Mouse (Mus musculus): Measurements from ENCODE around the gene Gm21981.

The Gm21981 gene

DNA sequence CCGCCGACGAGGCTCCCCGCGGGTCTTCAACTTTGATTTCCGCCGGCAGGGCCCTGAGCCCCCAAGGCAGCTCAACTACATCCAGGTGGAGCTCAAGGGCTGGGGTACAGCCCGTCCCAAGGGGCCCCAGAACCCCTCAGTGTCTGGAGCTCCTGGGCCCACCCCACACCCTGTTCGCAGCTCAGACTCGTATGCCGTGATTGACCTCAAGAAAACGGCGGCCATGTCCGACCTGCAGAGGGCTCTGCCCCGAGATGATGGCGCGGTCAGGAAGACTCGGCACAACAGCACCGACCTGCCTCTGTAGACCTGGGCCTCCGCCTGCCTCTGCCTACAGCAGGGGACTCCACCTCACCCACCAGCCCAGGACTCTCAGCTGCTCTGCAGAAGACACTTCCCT is 9.3 kb upstream of the Gm21981 start:
- no peak for DNase-seq (ENCODE audit: extremely low spot score, low read depth, low spot score)

DNA sequence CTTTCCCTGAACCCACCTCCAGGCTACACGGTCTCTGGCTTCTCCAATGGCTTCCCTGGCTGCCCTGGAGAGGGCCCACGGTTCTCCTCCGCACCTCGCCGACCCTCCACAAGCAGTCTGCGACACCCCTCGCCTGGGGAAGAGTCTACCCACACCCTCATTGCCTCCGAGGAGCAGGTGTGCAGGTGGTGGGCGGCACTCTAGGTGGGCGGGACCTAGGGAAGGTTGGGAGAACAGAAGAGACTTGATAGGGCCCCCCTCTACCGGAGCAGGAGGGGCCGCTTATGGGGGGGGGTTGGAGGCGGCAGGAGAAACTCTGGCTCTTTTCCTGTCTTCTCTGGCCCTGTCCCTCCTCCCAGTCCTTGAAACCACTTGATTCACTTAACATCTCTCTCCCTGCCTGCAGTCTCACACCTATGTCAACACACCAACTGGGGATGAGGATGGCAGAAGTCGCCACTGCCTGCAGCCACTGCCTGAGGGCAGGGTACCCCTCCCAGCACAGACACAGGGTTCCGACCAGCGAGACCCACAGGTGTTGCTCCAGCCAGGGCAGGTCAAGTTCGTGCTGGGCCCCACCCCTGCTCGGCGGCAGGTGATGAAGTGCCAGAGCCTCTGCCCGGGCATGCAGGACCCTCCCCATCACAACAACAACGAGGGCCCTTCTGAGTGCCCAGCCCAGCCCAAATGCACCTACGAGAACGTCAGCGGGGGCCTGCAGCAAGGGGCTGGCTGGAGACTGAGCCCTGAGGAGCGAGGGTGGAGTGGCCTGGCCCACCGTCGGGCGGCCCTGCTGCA is 8.5 kb upstream of the Gm21981 start:
- no peak for DNase-seq (ENCODE audit: extremely low spot score, low read depth, low spot score)

DNA sequence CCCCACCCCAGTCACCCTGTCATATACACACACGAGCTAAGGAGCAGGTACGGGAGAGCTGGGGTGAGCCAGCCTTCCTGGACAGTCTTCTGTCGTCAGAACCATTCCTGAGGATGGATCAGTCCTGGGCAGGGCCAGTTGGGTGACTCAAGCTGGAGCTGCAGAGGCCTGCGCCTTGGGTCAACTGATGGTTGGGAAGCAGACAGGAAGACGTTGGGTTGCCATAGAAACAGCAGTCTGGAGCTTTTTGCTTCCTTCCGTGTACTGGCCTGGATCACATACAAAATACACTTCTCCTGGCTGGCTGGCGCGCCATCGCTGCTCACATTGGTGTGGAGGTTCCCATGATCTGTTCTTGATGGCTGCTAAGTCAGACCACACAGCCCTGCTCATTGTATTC is 7.5 kb upstream of the Gm21981 start:
- no peak for DNase-seq (ENCODE audit: extremely low spot score, low read depth, low spot score)

DNA sequence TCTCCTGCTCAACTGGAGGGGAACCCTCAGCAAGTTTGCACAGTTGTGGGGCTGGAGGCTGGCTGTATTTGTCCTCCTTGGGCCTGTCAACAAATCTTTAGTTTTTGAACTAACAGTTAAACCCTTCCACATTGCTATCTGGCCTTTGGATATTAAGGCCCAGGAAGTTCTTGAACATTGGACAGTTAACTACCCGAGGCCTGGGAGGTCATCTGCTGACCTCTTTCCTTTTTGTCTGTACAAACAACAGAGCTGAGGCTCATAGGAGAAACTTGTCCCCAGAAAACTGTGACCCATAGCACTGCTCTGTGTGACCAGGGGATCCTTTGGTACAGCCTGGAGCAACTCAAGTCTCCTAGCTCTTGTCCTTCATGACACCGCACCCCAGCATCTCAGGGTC is 4.8 kb upstream of the Gm21981 start:
- no peak for DNase-seq (ENCODE audit: extremely low spot score, low read depth, low spot score)

DNA sequence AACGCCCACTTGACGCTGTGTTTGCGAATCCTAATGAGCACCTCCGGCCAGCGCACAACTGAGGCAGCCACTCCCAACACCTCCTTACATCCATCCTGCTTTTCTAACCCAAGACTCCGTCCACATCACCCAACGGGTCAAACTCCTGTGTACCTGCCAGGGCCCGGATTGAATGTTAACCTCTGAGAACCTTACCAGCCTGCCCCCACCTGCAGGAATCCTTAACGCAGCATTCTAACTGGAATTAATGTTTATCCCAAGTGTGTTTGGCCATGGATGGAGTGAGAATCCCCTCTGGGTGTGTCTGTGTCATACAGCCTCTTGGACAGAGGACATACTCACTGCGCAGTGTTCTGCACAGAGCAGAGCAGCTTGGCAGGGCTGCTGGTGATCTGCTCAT is 3.9 kb upstream of the Gm21981 start:
- DNase-seq (ENCODE audit: extremely low spot score, low read depth, low spot score), result no peak

DNA sequence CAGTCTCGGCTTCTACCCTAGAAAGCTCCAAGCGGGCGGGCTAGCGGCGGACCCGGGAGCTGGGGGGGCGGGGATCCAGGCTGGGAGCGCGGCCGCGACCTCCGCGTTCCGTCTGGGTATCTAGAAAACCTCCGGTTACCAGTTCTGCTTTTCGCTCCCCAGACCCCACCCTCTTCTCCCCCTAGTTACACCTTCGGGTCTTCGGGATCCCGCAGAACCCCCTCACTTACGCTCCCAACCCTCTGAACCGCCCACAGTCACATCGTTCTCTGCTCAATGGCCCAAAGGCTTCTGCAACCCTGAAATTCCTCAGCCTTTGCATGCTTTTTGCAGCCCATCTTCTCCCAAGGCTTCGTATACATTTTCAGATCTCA is 1.1 kb upstream of the Gm21981 start:
- DNase-seq (ENCODE audit: extremely low spot score, low read depth, low spot score), result no peak

DNA sequence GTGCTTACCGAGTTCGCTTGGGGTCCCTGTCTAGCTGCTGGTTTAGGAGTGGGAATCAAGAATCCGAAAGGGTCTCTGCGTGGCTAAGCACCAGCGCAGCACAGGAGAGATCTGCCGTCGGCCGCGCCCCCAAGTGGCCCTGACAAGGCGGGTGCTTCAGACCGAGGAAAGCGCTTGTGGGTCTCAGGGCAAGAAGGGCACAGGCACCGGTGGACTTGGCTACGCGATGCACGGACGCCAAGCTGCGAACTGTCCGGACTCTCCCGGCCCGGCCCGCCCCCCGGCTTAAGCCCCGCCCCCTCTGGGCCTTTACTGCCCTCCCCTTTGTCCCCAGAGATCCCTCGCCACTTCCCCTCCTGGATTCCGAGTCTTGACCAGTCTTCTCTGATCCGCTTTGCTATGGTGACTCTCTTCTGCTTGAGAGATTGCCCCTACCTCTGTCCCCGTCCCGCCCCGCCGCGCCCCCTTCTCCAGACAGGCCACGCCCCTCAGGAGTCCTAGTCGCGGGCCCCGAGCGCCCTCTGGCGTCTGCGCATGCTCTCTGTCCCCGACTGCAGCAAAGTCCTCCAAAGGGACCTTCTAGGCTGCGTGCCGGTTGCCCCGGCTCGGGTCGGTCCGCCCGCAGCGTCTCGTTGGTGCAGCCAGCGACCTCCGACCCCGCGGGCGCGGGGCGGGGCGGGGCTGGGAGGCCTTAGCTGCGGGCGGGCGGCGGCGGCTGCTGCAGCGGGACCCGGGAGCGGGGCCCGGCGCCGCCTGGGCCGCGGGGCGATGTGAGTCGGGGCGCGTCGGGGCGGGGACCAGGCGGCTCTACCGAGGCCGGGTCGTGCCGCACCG is 465 bp upstream of the Gm21981 start, which contains the start of gene Prickle4:
Gene Prickle4 (minus strand): TSS at position 234 of the 834 bp plus-strand sequence.
- DNase-seq (ENCODE audit: extremely low spot score, low read depth, low spot score), result peak; percentile 62

DNA sequence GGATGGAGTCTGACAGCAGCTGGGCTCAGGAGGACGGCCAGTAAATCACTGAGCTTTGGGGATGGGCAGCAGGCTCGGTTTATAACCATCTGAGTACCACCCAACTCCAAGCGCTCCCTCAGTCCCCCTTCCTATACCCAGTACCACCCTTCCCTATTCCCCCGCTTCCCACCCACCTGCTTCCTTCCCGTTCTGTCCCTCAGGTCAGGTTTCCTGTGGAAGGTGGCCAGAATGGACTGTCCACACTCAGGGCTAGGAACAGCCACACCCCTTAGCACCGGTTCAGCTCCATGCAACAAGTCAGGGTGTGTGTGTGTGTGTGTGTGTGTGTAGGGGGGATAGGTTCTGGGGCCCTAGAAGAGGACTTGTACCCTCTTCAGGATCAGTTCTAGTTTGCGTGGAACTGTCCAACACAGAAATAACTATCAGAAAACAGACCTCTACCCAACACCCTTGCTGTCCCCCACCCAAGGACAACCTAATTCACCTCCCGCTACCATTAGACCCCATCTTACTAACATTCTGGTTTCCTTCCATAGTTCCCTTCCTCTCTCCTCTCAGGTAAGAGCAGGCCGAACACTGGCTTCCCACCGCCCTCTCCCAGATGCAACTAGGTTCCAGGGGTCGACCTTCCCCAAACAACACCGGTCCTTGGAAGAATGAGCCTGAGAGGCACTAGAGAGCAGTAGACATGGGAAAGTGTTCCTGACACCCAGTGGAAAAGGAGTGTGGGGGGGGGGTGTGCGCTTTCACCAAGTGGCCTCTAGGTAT is 399 bp downstream of the Gm21981 start:
- DNase-seq (ENCODE audit: extremely low spot score, low read depth, low spot score), result no peak

DNA sequence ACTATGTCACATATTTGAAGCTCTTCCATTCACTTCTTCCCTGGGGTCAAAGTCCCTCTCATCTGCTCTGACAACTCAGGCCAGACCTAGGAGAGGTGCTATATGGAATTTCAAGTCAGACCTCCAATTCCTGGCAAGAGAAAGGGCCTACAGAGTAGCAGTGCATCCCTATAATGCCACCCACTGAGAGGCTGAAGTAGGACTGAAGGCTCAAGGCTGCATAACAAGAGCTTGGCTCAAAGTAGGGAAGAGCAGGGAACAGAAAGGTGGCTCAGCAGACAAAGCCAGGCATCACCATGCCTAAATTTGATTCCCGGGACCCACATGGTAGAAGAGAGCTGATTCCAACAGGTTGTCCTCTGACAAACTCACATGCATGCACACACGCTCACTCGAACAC is 2.6 kb downstream of the Gm21981 start:
- DNase-seq (ENCODE audit: extremely low spot score, low read depth, low spot score), result no peak

DNA sequence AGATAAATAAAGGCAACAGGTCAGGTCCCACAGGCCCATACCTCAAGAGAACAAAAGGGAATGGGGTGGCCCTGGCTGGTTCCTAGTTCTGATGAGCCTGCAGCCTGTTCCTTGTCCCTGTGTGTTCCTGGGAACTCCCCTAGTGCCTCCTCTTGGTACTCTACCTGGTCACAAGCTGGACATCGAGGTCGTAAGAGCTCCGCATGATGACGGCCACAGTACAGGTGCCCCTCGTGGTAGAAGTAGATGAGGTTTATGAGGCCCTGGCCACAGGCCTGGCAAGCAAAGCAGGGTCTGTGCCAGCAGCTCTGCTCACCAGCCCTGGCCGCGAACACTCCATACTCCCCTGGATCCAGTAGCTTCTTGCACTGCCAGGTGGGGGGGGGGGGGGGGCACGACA is 4.4 kb downstream of the Gm21981 start:
- DNase-seq (ENCODE audit: extremely low spot score, low read depth, low spot score), result no peak

DNA sequence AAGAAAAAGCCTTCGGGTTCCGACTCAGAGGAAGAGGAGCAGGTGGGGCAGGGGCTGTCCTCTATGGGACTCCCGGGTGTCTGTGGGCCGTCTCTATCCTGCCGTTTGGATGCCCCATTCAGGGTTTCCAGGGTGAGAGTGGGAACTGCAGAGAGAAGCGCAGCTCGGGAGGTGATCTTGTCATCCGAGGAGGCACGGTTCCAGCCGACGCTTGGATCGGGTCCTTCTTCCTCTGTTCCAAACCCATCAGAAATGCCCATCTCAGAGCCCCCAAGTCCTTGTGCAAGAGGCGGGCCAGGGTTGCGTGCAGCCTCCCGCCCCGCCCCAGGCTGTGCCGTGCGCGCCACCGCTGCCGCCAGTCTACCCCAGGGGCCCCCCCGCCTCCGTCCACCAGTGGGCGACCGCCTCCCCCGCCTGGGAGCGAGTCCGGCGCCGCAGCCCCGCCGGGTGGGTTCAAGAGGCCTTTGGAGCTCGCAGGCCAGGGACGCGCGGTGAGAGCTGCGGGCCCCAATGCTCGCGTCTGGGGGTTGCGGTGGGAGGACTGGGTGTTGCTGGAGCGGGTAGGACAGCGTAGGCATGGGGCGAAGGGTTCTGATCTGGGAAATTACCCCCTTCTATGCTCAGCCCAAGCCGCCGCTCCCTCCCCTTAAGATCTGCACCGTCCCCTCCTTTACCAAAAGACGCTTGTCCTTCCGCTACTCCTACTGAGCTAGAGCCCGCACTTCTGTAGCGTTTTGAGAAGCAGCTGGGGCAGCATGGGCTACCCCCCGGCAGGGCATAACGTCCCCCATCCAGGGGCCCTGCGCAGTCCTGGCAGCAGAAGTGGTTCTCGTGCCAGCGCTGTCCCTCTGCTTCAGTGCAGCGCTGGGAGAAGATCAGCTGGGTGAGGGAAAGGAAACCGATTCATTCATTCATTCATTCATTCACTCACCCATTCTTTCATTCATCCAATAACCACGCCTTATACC is 5.4 kb downstream of the Gm21981 start, which contains the start of gene Frs3:
Gene Frs3 (plus strand): TSS at position 423 of the 968 bp plus-strand sequence.
- no peak for DNase-seq (ENCODE audit: extremely low spot score, low read depth, low spot score)

DNA sequence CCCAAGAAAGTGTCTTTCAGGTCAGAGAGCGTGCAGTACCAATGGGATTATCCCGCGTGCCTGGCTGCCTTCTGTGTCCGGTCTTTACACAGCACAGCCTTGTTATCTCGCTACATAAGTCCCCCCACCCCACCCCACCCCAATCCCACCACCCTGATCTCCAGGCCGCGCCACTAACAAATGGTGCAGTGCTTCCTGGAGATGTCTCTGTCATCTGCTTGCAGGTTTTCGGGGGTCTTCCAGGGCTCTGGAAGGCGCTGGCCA is 6.0 kb downstream of the Gm21981 start, which contains the start of gene Tomm6:
Gene Tomm6 (minus strand): TSS at position 43 of the 264 bp plus-strand sequence.
- no peak for DNase-seq (ENCODE audit: extremely low spot score, low read depth, low spot score)

DNA sequence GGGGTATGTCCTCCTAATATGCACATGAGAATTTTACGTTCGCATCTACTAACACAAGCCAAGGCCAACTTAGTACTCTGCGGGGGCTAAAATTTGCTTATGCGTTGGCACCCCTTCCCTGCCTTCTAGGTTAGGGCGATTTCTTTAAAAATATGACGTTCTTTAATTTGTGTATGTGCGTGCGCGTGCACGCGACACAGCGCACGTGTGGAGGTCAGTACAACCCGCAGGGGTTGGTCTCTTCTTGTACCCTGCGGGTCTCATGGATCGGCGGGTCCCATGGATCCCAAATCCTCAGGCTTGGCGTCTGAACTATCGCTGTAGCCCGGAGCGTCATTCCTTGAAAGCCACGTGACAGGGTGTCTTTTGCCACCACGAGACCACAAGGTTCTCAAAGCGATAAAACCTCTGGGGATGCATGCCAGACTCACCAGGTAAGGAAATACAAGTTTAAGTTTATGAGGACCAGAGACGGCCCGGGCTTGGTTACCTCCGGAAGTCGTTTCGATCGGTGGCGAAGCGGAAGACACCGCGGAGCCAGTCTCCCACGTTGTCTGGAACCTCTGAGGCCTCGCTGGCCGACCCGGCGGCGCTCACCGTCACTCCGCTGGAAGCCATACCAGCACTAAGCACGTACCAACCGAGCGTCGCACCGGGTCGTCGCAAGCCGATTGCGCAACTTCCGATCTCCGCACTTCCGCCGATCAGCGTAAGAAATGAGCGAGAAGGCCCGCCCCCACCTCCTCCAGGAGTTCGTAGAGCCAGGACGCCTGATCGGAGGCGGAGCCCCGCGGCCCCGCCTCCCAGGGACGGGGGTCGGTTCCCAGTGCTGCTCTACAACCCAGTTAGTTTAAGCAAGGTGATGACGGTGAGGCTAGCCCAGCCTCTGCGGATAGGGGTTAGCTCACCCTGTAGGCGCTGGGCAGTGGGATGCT is 6.6 kb downstream of the Gm21981 start:
- peak; percentile 63 for DNase-seq (ENCODE audit: extremely low spot score, low read depth, low spot score)

DNA sequence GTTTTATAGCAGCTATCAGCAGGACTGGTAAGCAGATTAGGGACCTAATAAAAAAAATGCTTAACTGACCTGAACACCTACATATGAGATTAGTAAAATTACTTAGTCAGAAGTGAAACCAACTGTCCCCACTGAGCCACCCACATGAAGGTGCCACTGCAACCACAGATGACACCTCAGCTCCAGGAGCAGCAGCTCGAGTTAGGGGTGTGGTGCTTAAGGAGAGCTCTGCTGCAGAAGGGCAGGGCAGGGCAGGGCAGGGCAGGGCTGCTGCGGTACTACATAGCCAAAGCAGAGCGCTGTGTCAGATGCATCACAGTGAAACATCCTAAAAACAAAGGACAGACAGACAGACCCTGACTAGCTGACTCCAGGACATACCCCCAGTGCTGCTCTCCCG is 11.4 kb downstream of the Gm21981 start:
- DNase-seq (ENCODE audit: extremely low spot score, low read depth, low spot score), result no peak

DNA sequence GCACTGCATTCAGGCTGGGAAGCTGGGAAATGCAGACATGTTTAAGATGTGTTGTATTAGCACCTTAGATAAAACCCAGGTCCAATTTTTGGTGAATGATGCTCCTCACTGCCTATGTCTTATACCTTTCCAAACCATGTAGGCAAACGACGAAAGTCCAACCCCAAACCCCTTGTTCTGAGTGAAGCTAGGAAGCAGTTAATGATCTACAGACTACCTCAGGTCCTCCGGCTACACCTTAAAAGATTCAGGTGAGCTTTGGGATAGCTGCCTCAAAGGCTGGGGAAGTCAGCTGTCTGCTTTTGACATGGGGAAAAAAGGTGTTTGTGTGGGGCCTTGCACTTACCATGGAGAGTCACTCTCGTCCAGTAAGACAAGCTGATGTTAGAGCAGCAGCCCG is 15.6 kb downstream of the Gm21981 start:
- DNase-seq (ENCODE audit: extremely low spot score, low read depth, low spot score), result no peak

DNA sequence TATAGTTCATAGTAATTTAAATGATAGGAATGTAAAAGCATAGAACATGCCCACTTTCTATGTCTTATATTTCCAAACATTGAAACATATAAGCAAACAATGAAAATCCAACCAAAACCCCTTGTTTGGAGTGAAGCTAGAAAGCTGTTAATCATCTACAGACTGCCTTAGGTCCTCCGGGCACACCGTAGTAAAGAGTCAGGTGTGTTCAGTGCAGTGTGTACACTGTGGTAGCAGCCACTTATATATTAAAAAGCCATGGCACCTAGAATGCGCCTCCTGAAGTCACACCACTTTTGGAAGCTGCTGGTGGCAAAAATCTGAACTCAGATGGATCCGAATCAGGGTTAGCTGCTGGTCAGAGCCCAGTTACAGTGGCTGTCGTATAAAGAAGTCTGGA is 16.0 kb downstream of the Gm21981 start:
- DNase-seq (ENCODE audit: extremely low spot score, low read depth, low spot score), result no peak

DNA sequence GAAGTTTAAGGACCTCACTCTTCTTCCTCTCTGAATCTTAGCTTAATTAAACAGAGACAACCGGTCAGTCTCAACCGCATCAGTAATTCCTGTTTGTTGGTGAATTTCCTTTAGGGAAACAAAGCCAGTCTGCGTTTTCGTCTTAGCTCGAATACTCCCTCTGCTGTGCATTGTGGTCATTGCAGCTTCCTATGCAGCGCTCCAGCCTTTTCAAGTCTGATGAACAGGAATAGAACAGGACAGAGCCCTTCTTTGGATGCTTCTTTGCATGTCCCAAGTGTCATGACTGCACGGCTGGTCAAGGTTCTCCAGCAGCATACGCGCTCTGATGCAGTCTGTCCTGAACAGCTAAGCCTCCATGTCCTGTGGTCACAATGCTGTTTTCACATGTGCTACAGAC is 17.7 kb downstream of the Gm21981 start:
- peak; percentile 68 for DNase-seq (ENCODE audit: extremely low spot score, low read depth, low spot score)

DNA sequence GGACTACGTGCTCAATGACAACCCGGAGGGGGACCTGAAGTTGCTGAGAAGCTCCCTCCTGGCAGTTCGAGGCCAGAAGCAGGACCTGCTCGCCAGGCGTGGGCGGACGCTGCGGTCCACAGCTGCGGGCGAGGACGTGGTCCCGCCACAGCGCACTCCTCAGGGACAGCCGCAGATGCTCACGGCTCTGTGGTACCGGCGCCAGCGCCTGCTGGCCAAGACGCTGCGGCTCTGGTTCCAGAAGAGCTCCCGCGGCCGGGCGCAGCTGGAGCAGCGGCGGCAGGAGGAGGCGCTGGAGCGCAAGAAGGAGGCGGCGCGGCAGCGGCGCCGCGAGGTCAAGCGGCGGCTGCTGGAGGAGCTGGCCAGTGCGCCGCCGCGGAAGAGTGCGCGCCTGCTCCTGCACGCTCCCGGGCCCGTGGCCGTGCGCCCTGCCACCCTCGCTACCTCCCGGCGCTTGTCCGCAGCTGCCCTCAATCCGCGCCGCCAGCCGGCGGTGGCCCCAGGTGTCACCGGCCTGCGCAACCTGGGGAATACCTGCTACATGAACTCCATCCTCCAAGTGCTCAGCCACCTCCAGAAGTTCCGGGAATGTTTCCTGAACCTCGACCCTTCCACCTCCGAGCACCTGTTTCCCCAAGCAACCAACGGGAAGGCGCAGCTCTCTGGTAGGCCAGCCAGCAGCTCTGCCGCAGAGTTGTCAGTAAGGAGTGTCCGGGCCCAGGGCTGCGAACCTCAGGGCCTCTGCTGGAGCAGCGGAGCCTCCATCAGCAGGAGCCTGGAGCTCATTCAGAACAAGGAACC is 21.7 kb downstream of the Gm21981 start:
- DNase-seq (ENCODE audit: extremely low spot score, low read depth, low spot score), result no peak

DNA sequence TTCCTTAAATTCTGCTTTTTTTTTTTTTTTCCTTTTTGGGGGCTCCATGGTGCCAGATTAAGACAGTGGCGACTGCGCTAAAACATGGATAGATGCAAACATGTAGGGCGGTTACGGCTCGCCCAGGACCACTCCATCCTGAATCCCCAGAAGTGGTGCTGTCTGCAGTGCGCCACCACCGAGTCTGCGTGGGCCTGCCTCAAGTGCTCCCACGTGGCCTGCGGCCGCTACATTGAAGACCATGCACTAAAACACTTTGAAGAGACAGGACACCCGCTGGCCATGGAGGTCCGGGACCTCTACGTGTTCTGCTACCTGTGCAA is 22.3 kb downstream of the Gm21981 start:
- no peak for DNase-seq (ENCODE audit: extremely low spot score, low read depth, low spot score)
